In genomic region chr1:44591742-44592141, GRCm38 (mm10) we compare ENCODE assay signal across 11 mouse cellular contexts. TPM values are rescaled to one million over a fixed set of nuclear protein-coding genes. Genes with fewer than 3 reads are reported as not detected.
DNase-seq lines count a peak whose midpoint lies in the region; ATAC-seq and TF ChIP-seq lines count a peak whose summit lies in the region.
"Had no signal": no experiment of that assay in that cellular context is flagged by ENCODE, and none has a peak within 500 bp of the region (broad histone marks: within the 10 kb centered on the region; RNA-seq: fewer than 3 reads in every experiment).

No protein-coding gene starts in this region.

- no peak overlapping the region for H3K4me2 ChIP-seq in heart, embryonic 11.5 days
- H3K4me2 ChIP-seq in midbrain, embryonic 11.5 days, result no peak overlapping the region
- H3K4me2 ChIP-seq in midbrain, embryonic 15.5 days, result no peak overlapping the region
- H3K4me2 ChIP-seq in lung, postnatal 0 days (replicated peaks; ENCODE audit: low read depth, low read length), result no peak overlapping the region
- H3K4me2 ChIP-seq in stomach, postnatal 0 days (replicated peaks; ENCODE audit: low read depth), result no peak overlapping the region
- H3K4me2 ChIP-seq: liver, embryonic 11.5 days; neural tube, embryonic 13.5 days had no signal

- no peak overlapping the region for H3K9ac ChIP-seq in heart, embryonic 11.5 days (ENCODE audit: low read depth, low read length)
- H3K9ac ChIP-seq in midbrain, embryonic 11.5 days (ENCODE audit: low read length), result no peak overlapping the region
- H3K9ac ChIP-seq in midbrain, embryonic 15.5 days, result no peak overlapping the region
- H3K9ac ChIP-seq in lung, postnatal 0 days (replicated peaks; ENCODE audit: low read depth), result no peak overlapping the region
- H3K9ac ChIP-seq in stomach, postnatal 0 days (ENCODE audit: low read length), result no peak overlapping the region
- H3K9ac ChIP-seq: neural tube, embryonic 13.5 days had no signal

- H3K4me3 ChIP-seq in heart, embryonic 11.5 days (ENCODE audit: low read depth, low read length), result no peak overlapping the region
- no peak overlapping the region for H3K4me3 ChIP-seq in midbrain, embryonic 11.5 days (ENCODE audit: low read depth, low read length)
- H3K4me3 ChIP-seq in midbrain, embryonic 15.5 days, result no peak overlapping the region
- H3K4me3 ChIP-seq in lung, postnatal 0 days (ENCODE audit: low read depth, low read length), result no peak overlapping the region
- no peak overlapping the region for H3K4me3 ChIP-seq in stomach, postnatal 0 days (ENCODE audit: low read depth, low read length)
- H3K4me3 ChIP-seq: neural tube, embryonic 13.5 days had no signal

- 14% methylated on average over 3 of the region's 3 CpGs for WGBS in heart, embryonic 11.5 days (ENCODE audit: insufficient replicate concordance)
- WGBS in midbrain, embryonic 11.5 days, result 9% methylated on average over 3 of the region's 3 CpGs
- 9% methylated on average over 3 of the region's 3 CpGs for WGBS in midbrain, embryonic 15.5 days
- 36% methylated on average over 3 of the region's 3 CpGs for WGBS in lung, postnatal 0 days
- 31% methylated on average over 3 of the region's 3 CpGs for WGBS in stomach, postnatal 0 days

- H3K9me3 ChIP-seq in heart, embryonic 11.5 days (replicated peaks; ENCODE audit: control insufficient read depth, low read length), result no peaks in the 10 kb centered on the region
- no peaks in the 10 kb centered on the region for H3K9me3 ChIP-seq in midbrain, embryonic 11.5 days (ENCODE audit: control insufficient read depth, low read length)
- no peaks in the 10 kb centered on the region for H3K9me3 ChIP-seq in midbrain, embryonic 15.5 days
- no peaks in the 10 kb centered on the region for H3K9me3 ChIP-seq in lung, postnatal 0 days (ENCODE audit: low read length)
- H3K9me3 ChIP-seq in stomach, postnatal 0 days (ENCODE audit: control insufficient read depth, low read length), result no peaks in the 10 kb centered on the region
- H3K9me3 ChIP-seq: neural tube, embryonic 13.5 days had no signal

- TF ChIP-seq CTCF in lung, postnatal 0 days (IDR thresholded peaks at IDR 0.05), result no peak
- TF ChIP-seq CTCF in stomach, postnatal 0 days (IDR thresholded peaks at IDR 0.05; ENCODE audit: low read depth), result no peak

- ATAC-seq in heart, embryonic 11.5 days (replicated peaks; ENCODE audit: insufficient number of reproducible peaks, low FRiP score, low TSS enrichment), result no peak; the same call in 1 of the 2 replicates
- ATAC-seq in midbrain, embryonic 11.5 days (ENCODE audit: low FRiP score), result peak; percentile 91
- ATAC-seq in midbrain, embryonic 15.5 days (replicated peaks), result no peak
- peak; percentile 97 for ATAC-seq in lung, postnatal 0 days
- peak; percentile 63; the same call in 1 of the 2 replicates for ATAC-seq in stomach, postnatal 0 days (ENCODE audit: low FRiP score, low TSS enrichment)

- no peaks in the 10 kb centered on the region for H3K27me3 ChIP-seq in heart, embryonic 11.5 days (ENCODE audit: control insufficient read depth, insufficient read depth, low read length)
- H3K27me3 ChIP-seq in midbrain, embryonic 11.5 days (ENCODE audit: control insufficient read depth, insufficient read depth, low read length), result no peaks in the 10 kb centered on the region
- no peaks in the 10 kb centered on the region for H3K27me3 ChIP-seq in midbrain, embryonic 15.5 days (replicated peaks)
- H3K27me3 ChIP-seq in lung, postnatal 0 days (replicated peaks; ENCODE audit: insufficient read depth, low read length), result no peaks in the 10 kb centered on the region
- H3K27me3 ChIP-seq in stomach, postnatal 0 days (ENCODE audit: control insufficient read depth, insufficient read depth, low read length), result no peaks in the 10 kb centered on the region
- H3K27me3 ChIP-seq: neural tube, embryonic 13.5 days had no signal

- peak; percentile 87 for TF ChIP-seq EP300 in lung, postnatal 0 days (IDR thresholded peaks at IDR 0.05)
- no peak for TF ChIP-seq EP300 in stomach, postnatal 0 days (optimal IDR thresholded peaks at IDR 0.05)

- intact Hi-C loops in heart, postnatal 36 days (cut with DNase I), result no loop called here

- peak overlapping the region; percentile 66; the same call in 1 of the 2 replicates for H3K27ac ChIP-seq in heart, embryonic 11.5 days (ENCODE audit: low read depth, low read length)
- H3K27ac ChIP-seq in midbrain, embryonic 11.5 days (ENCODE audit: low read depth, low read length), result no peak overlapping the region
- H3K27ac ChIP-seq in midbrain, embryonic 15.5 days, result no peak overlapping the region
- peak overlapping the region; percentile 60; the same call in 1 of the 2 replicates for H3K27ac ChIP-seq in lung, postnatal 0 days (ENCODE audit: low read length)
- H3K27ac ChIP-seq in stomach, postnatal 0 days (replicated peaks), result no peak overlapping the region
- H3K27ac ChIP-seq: neural tube, embryonic 13.5 days had no signal

- no peak for DNase-seq in heart, postnatal 36 days
- peak; percentile 89 for DNase-seq in midbrain, embryonic 11.5 days (ENCODE audit: low spot score, missing footprints)
- DNase-seq in lung, postnatal 0 days (ENCODE audit: low spot score), result peak; percentile 89
- DNase-seq in stomach, postnatal 0 days (ENCODE audit: low spot score), result no peak
- DNase-seq in Muller cell, postnatal 12 days (ENCODE audit: inconsistent ontology term), result no peak
- no peak for DNase-seq in layer of hippocampus, adult 9-11 months
- DNase-seq: cerebellum, adult 9-10 months had no signal

- no peaks in the 10 kb centered on the region for H3K36me3 ChIP-seq in heart, embryonic 11.5 days (ENCODE audit: control insufficient read depth, insufficient read depth, low read length)
- H3K36me3 ChIP-seq in midbrain, embryonic 11.5 days (ENCODE audit: control insufficient read depth, insufficient read depth, low read length), result no peaks in the 10 kb centered on the region
- no peaks in the 10 kb centered on the region for H3K36me3 ChIP-seq in midbrain, embryonic 15.5 days (replicated peaks)
- H3K36me3 ChIP-seq in lung, postnatal 0 days (ENCODE audit: insufficient read depth, low read length), result no peaks in the 10 kb centered on the region
- H3K36me3 ChIP-seq in stomach, postnatal 0 days (ENCODE audit: control insufficient read depth, insufficient read depth, low read length), result no peaks in the 10 kb centered on the region
- H3K36me3 ChIP-seq: neural tube, embryonic 13.5 days had no signal

- peaks cover 7% of the 10 kb centered on the region; the same call in 1 of the 2 replicates for H3K4me1 ChIP-seq in heart, embryonic 11.5 days (ENCODE audit: control insufficient read depth, insufficient read depth, low read length)
- H3K4me1 ChIP-seq in midbrain, embryonic 11.5 days (ENCODE audit: control insufficient read depth, insufficient read depth, low read length), result peaks cover 5% of the 10 kb centered on the region; the same call in 1 of the 2 replicates
- H3K4me1 ChIP-seq in midbrain, embryonic 15.5 days, result no peaks in the 10 kb centered on the region; the same call in 1 of the 2 replicates
- no peaks in the 10 kb centered on the region for H3K4me1 ChIP-seq in lung, postnatal 0 days (ENCODE audit: insufficient read depth, low read depth, low read length)
- no peaks in the 10 kb centered on the region for H3K4me1 ChIP-seq in stomach, postnatal 0 days (replicated peaks; ENCODE audit: control insufficient read depth, insufficient read depth)
- H3K4me1 ChIP-seq: neural tube, embryonic 13.5 days had no signal

RNA-seq across cellular contexts. Expression of gene Gulp1, which starts 40.4 kb away (rescaled TPM):
- 20.0 and 21.3 TPM in 2 replicates for polyA plus RNA-seq in heart, embryonic 11.5 days (2014; fragmentation: Nextera tagmentation; extraction: Ambion mirVana)
- 1 to 10 TPM; 5.3 to 7.2 TPM for total RNA-seq in heart, postnatal 36 days (2021)
- 29.5 and 35.3 TPM in 2 replicates for polyA plus RNA-seq in midbrain, embryonic 11.5 days (2014; fragmentation: Nextera tagmentation; extraction: Ambion mirVana)
- 6.9 and 7.5 TPM in 2 replicates for polyA plus RNA-seq in midbrain, embryonic 15.5 days (2015; fragmentation: Nextera tagmentation; extraction: Ambion mirVana)
- 19.0 and 22.0 TPM in 2 replicates for polyA plus RNA-seq in lung, postnatal 0 days (2015; fragmentation: Nextera tagmentation; extraction: Ambion mirVana)
- polyA plus RNA-seq in stomach, postnatal 0 days (2015; fragmentation: Nextera tagmentation; extraction: Ambion mirVana), result 11.4 and 11.8 TPM in 2 replicates

Comparison
In these comparisons a context has a peak if more than half of its experiments do, and no peak if none do; other contexts are left out.
1. ATAC-seq: peak in midbrain, embryonic 11.5 days (single experiment), lung, postnatal 0 days (single experiment) and stomach, postnatal 0 days (single experiment); none in heart, embryonic 11.5 days (single experiment) and midbrain, embryonic 15.5 days (single experiment).
2. H3K27ac ChIP-seq: peak in heart, embryonic 11.5 days (single experiment) and lung, postnatal 0 days (single experiment); none in midbrain, embryonic 11.5 days (single experiment), midbrain, embryonic 15.5 days (single experiment) and stomach, postnatal 0 days (single experiment).
3. DNase-seq: peak in midbrain, embryonic 11.5 days (single experiment) and lung, postnatal 0 days (single experiment); none in heart, postnatal 36 days (0 of 2), stomach, postnatal 0 days (single experiment), Muller cell, postnatal 12 days (single experiment) and layer of hippocampus, adult 9-11 months (single experiment).